Mouse (Mus musculus) cerebellum, adult 8-10 months (tissue): ENCODE measurements around the gene Ly6g6d.

ENCODE experiments used
- DNase-seq: peaks from one replicate; pipeline ENCODE4 v3.0.0; 2022

The Ly6g6d gene

DNA sequence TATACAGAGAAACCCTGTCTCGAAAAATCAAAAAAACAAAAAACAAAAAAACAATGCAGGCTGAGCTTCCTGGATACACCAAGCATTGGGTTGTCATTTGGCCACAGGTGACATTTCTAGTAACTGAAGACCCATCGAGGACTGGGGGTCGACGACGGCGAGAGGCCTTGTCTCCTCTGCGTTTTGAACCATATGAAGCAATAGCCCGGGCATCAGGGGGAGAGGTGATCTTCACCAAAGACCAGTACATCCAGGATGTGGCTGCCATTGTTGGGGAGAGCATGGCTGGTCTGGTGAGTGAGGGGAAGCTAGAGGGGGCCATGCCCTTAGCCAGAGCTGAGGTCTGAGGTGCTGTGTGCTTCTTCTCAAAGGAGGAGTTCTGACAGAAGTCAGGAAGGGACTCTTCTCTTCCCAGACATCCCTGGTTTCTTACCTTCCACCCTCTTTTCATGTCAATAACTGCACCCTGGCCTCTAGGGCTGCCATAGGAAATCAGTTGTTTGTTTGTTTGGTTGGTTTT is 55.3 kb downstream of the Ly6g6d start:
- no peak for DNase-seq

DNA sequence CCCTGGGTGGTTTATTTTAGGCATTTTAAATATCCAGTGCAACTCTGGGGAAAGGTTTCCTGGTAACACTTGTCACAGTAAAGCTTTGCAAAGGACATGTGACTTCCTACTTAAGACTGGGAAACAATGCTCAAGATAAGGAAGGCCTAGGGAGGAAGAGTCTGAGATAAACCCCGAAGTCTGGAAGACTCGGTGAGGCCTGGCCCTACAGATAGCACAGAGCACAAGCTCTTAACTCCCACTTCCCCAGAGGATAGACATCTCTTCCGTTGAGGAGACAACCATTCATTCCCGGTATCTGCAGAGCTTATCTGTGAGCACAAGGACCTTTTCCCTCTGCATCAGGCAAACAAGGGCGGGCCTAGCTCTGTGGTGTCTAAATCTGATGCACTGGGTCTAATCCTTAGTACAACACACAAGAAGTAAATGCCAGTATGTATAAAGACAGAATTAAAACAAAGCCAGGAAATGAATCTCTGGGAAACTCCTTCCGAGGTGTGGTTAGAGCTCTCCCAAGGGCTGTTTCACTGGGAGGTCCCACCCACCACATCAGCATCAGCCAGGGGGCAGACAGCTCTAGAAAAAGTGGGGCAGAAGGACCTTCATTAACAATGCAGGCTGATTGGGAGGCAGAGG is 55.9 kb downstream of the Ly6g6d start:
- DNase-seq, result no peak
